Mouse (Mus musculus): Measurements from ENCODE around the gene Trim13. TPM values are rescaled to one million over a fixed set of nuclear protein-coding genes. Genes with fewer than 3 reads are reported as not detected.
A peak's percentile ranks its signal among the peaks of the same experiment; 100 is the strongest.
"Not testable (repeated sequence)": the region's sequence is repeated elsewhere in the genome, so short reads cannot be mapped to it uniquely, and the experiment has no call there.

Gene Trim13
- polyA plus RNA-seq (2016; fragmentation: Nextera tagmentation; extraction: Ambion mirVana) = 40.5 and 49.5 TPM in 2 replicates

- ATAC-seq (ENCODE audit: low FRiP score) = no peak
- Histone ChIP-seq H3K9ac (no peak within 1 kb of the TSS), H3K4me3 (peak within 1 kb of the TSS; percentile 79), H3K36me3 (no peaks in the 10 kb centered on the region), H3K4me1 (peaks cover 12% of the 10 kb centered on the region), H3K27ac (no peak within 1 kb of the TSS), H3K4me2 (replicated peaks) (peak within 1 kb of the TSS; percentile 58), H3K27me3 (no peaks in the 10 kb centered on the region), H3K9me3 (replicated peaks) (no peaks in the 10 kb centered on the region)
- 40% methylated on average over 5 of the region's 5 CpGs for WGBS
Measured at GRCm38 (mm10) chr14:61597968-61598367, at the start of gene Trim13. TSS of gene Trim13 (plus strand) at chr14:61598247.

- Histone ChIP-seq H3K4me2 (replicated peaks) (no peak overlapping the region), H3K9ac (no peak overlapping the region), H3K27ac (no peak overlapping the region), H3K9me3 (replicated peaks) (no peaks in the 10 kb centered on the region), H3K27me3 (no peaks in the 10 kb centered on the region), H3K36me3 (peaks cover 4% of the 10 kb centered on the region; the same call in 1 of the 2 replicates), H3K4me1 (no peaks in the 10 kb centered on the region), H3K4me3 (no peak overlapping the region)
- ATAC-seq (ENCODE audit: low FRiP score) = no peak
- WGBS = 67% methylated on average over 1 of the region's 1 CpGs
Measured at GRCm38 (mm10) chr14:61548614-61549013, 49.4 kb upstream of the Trim13 start.

GRCm38 (mm10) chr14:61555931-61556288, 42.1 kb upstream of the Trim13 start:
- peak overlapping the region; percentile 90 for H3K27ac ChIP-seq
- no peak for ATAC-seq (ENCODE audit: low FRiP score)
- H3K4me3 ChIP-seq = peak overlapping the region; percentile 70
- H3K36me3 ChIP-seq = no peaks in the 10 kb centered on the region
- peak overlapping the region; percentile 73 for H3K9ac ChIP-seq
- 8% methylated on average over 6 of the region's 6 CpGs for WGBS
- no peaks in the 10 kb centered on the region for H3K9me3 ChIP-seq (replicated peaks)
- H3K27me3 ChIP-seq = no peaks in the 10 kb centered on the region
- peak overlapping the region; percentile 92 for H3K4me2 ChIP-seq (replicated peaks)
- no peaks in the 10 kb centered on the region for H3K4me1 ChIP-seq

- Histone ChIP-seq H3K36me3 (no peaks in the 10 kb centered on the region), H3K27me3 (no peaks in the 10 kb centered on the region), H3K4me1 (no peaks in the 10 kb centered on the region), H3K9ac (peak within 1 kb of the TSS; percentile 73), H3K4me3 (peak within 1 kb of the TSS; percentile 70), H3K4me2 (replicated peaks) (peak within 1 kb of the TSS; percentile 92), H3K27ac (peak within 1 kb of the TSS; percentile 90), H3K9me3 (replicated peaks) (no peaks in the 10 kb centered on the region)
- peak; percentile 99 for ATAC-seq (ENCODE audit: low FRiP score)
- under 1% methylated on average over 72 of the region's 72 CpGs for WGBS
Measured at GRCm38 (mm10) chr14:61556289-61557147, 41.5 kb upstream of the Trim13 start, which contains the start of gene Spryd7. TSS of gene Spryd7 (minus strand) at chr14:61556886.

DNA sequence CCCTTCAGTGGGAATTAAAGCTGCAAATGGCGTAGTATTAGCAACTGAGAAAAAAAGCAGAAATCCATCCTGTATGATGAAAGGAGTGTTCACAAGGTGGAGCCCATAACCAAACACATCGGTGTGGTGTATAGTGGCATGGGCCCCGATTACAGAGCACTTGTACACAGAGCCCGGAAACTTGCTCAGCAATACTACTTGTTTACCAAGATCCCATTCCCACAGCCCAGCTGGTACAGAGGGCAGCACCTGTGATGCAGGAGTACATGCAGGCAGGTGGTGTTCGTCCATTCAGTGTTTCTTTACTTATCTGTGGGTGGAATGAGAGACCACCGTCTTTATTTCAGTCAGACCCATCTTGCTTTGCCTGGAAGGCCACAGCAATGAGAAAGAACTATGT, 39.1 kb upstream of the Trim13 start:
- H3K27ac ChIP-seq = no peak overlapping the region
- no peaks in the 10 kb centered on the region for H3K36me3 ChIP-seq
- no peaks in the 10 kb centered on the region for H3K27me3 ChIP-seq
- no peak overlapping the region for H3K9ac ChIP-seq
- no peaks in the 10 kb centered on the region for H3K9me3 ChIP-seq (replicated peaks)
- WGBS = 90% methylated on average over 6 of the region's 6 CpGs
- no peak for ATAC-seq (ENCODE audit: low FRiP score)
- no peak overlapping the region for H3K4me2 ChIP-seq (replicated peaks)
- no peak overlapping the region for H3K4me3 ChIP-seq
- no peaks in the 10 kb centered on the region for H3K4me1 ChIP-seq

DNA sequence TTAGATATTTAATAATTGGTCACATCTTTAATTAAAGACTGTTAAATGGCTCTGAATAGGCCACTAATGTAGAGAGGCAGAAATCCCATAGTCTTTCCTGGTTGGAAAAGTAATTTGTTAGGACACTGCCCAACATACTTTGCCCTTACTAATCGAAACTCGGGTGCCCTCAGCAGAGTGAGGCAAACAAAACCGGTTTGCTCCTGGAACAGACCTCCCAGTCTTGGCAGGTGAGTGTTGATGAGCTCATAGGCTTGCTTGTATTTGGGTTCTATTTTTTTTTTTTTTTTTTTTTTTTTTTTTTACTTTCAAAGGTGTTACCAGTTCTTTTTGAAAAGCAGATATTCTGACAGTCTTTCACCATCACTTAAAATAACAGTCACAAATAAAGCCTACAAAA, 38.2 kb upstream of the Trim13 start:
- Histone ChIP-seq H3K4me1 (no peaks in the 10 kb centered on the region), H3K27ac (no peak overlapping the region), H3K9me3 (replicated peaks) (no peaks in the 10 kb centered on the region), H3K4me3 (no peak overlapping the region), H3K4me2 (replicated peaks) (no peak overlapping the region), H3K36me3 (no peaks in the 10 kb centered on the region), H3K9ac (no peak overlapping the region), H3K27me3 (no peaks in the 10 kb centered on the region)
- ATAC-seq (ENCODE audit: low FRiP score) = no peak
- WGBS = 72% methylated on average over 3 of the region's 3 CpGs

GRCm38 (mm10) chr14:61566211-61566610, 31.8 kb upstream of the Trim13 start:
- H3K36me3 ChIP-seq; H3K4me2 ChIP-seq (replicated peaks); ATAC-seq (ENCODE audit: low FRiP score); H3K27me3 ChIP-seq; H3K4me3 ChIP-seq; H3K27ac ChIP-seq; H3K4me1 ChIP-seq; H3K9me3 ChIP-seq (replicated peaks); H3K9ac ChIP-seq: not testable (repeated sequence)
- 96% methylated on average over 4 of the region's 4 CpGs for WGBS

DNA sequence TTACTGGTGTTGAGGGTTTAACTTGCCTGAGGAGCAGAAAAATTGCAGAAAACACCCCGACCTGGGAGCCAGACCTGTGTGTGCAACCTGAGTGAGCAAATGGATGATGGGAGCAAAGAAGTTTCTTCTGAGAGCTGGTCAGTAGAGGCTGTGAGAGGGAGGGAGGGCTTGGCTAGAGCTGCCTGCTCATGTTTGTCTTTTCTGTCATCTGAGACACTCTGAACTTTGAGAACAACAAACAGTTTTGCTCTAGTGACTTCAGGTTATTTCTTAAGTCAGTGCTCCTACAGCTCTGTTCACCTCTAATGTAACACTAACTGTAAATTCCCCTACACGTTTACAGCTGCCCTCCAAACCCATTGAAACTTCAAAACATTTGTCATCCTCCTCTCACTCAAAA, 28.7 kb upstream of the Trim13 start:
- H3K4me1 ChIP-seq = no peaks in the 10 kb centered on the region
- no peak overlapping the region for H3K4me2 ChIP-seq (replicated peaks)
- H3K9me3 ChIP-seq (replicated peaks) = no peaks in the 10 kb centered on the region
- H3K27me3 ChIP-seq = no peaks in the 10 kb centered on the region
- no peak overlapping the region for H3K4me3 ChIP-seq
- no peak for ATAC-seq (ENCODE audit: low FRiP score)
- no peaks in the 10 kb centered on the region for H3K36me3 ChIP-seq
- WGBS = 70% methylated on average over 2 of the region's 2 CpGs
- H3K27ac ChIP-seq = no peak overlapping the region
- no peak overlapping the region for H3K9ac ChIP-seq

DNA sequence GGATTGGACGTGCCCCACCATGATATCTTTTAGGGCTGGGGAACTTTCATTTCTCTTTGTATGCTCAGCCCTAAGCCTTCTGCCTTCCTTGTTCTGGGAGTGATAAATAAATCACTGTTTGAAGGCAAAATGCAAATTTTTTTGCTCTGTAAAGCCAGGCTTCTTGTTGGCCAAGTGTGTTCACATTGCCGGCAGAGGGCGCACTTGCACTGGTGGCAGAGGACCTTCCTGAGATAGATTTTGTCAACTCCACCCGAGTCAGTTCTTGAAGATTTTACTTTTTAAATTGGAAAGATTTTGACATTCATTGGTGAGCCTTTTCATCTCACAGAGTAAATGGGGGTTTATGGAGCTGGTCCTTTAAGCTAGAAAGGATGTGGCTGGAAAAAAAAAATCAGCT, 26.7 kb upstream of the Trim13 start:
- Histone ChIP-seq H3K9me3 (replicated peaks) (no peaks in the 10 kb centered on the region), H3K27ac (no peak overlapping the region), H3K4me2 (replicated peaks) (no peak overlapping the region), H3K4me1 (no peaks in the 10 kb centered on the region), H3K27me3 (no peaks in the 10 kb centered on the region), H3K36me3 (no peaks in the 10 kb centered on the region), H3K4me3 (no peak overlapping the region), H3K9ac (no peak overlapping the region)
- 16% methylated on average over 4 of the region's 4 CpGs for WGBS
- no peak for ATAC-seq (ENCODE audit: low FRiP score)

- ATAC-seq (ENCODE audit: low FRiP score) = no peak
- no peak overlapping the region for H3K4me3 ChIP-seq
- H3K9me3 ChIP-seq (replicated peaks) = no peaks in the 10 kb centered on the region
- H3K36me3 ChIP-seq = no peaks in the 10 kb centered on the region
- H3K4me2 ChIP-seq (replicated peaks) = no peak overlapping the region
- no peaks in the 10 kb centered on the region for H3K27me3 ChIP-seq
- H3K4me1 ChIP-seq = no peaks in the 10 kb centered on the region
- 67% methylated on average over 2 of the region's 2 CpGs for WGBS
- H3K9ac ChIP-seq = no peak overlapping the region
- no peak overlapping the region for H3K27ac ChIP-seq
Measured at GRCm38 (mm10) chr14:61572131-61572530, 25.9 kb upstream of the Trim13 start.

- Histone ChIP-seq H3K27ac (no peak overlapping the region), H3K4me3 (no peak overlapping the region), H3K4me1 (no peaks in the 10 kb centered on the region), H3K27me3 (no peaks in the 10 kb centered on the region), H3K36me3 (no peaks in the 10 kb centered on the region), H3K4me2 (replicated peaks) (no peak overlapping the region), H3K9ac (no peak overlapping the region), H3K9me3 (replicated peaks) (no peaks in the 10 kb centered on the region)
- ATAC-seq (ENCODE audit: low FRiP score) = no peak
- WGBS = 91% methylated on average over 10 of the region's 10 CpGs
Measured at GRCm38 (mm10) chr14:61575066-61575465, 23.0 kb upstream of the Trim13 start.

GRCm38 (mm10) chr14:61575941-61576340, 22.1 kb upstream of the Trim13 start:
- no peak for ATAC-seq (ENCODE audit: low FRiP score)
- Histone ChIP-seq H3K4me3 (no peak overlapping the region), H3K4me2 (replicated peaks) (no peak overlapping the region), H3K4me1 (no peaks in the 10 kb centered on the region), H3K36me3 (no peaks in the 10 kb centered on the region), H3K9me3 (replicated peaks) (no peaks in the 10 kb centered on the region), H3K27me3 (no peaks in the 10 kb centered on the region), H3K27ac (no peak overlapping the region), H3K9ac (no peak overlapping the region)
- WGBS = 91% methylated on average over 8 of the region's 8 CpGs
